Comparison of ENCODE assay signal across 19 mouse cellular contexts in the genomic region with DNA sequence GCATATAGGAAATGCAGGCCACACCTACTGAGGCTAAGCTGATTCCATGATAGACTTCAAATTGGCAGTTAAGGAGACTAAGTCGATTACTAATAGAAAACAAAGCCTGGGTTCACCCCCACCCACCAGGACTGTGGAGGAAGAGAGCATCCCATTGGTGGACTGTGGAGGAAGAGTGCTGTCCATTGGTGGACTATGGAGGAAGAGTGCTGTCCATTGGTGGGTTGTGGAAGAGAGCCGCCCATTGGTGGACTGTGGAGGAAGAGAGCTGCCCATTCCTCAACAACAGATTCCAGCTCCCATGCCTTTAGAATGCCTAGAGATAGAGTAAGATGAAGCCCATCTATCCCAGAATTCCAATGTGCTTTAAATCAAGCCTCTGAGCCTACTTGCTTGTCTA. TPM values are rescaled to one million over a fixed set of nuclear protein-coding genes. Genes with fewer than 3 reads are reported as not detected.
"Had no signal": no experiment of that assay in that cellular context is flagged by ENCODE, and none has a peak within 500 bp of the region (broad histone marks: within the 10 kb centered on the region; RNA-seq: fewer than 3 reads in every experiment).

No protein-coding gene starts in this region.

- H3K27me3 ChIP-seq: lung, embryonic 15.5 days; midbrain, embryonic 12.5 days; neural tube, embryonic 12.5 days; stomach, embryonic 15.5 days had no signal

- H3K4me1 ChIP-seq: neural tube, embryonic 12.5 days had no signal

- H3K27ac ChIP-seq: macrophage; midbrain, embryonic 12.5 days; neural tube, embryonic 12.5 days; stomach, embryonic 15.5 days; stomach, postnatal 0 days had no signal

- H3K36me3 ChIP-seq: lung, embryonic 15.5 days; midbrain, embryonic 12.5 days; neural tube, embryonic 12.5 days; stomach, embryonic 15.5 days had no signal

- ATAC-seq: liver, postnatal 0 days; lung, postnatal 0 days; midbrain, embryonic 16.5 days had no signal

- H3K9ac ChIP-seq: liver, postnatal 0 days; lung, embryonic 15.5 days; midbrain, embryonic 12.5 days; neural tube, embryonic 12.5 days; stomach, embryonic 15.5 days had no signal

- H3K4me3 ChIP-seq: lung, embryonic 15.5 days; megakaryocyte, embryonic 14.5 days; midbrain, embryonic 12.5 days; neural tube, embryonic 12.5 days; stomach, embryonic 15.5 days had no signal

- H3K4me2 ChIP-seq: lung, embryonic 15.5 days; midbrain, embryonic 12.5 days; neural tube, embryonic 12.5 days; stomach, embryonic 15.5 days had no signal

- DNase-seq: liver, postnatal 0 days; lung, adult 2 months; lung, postnatal 36 days; midbrain, embryonic 14.5 days; thymus, adult 2 months; thymus, postnatal 25 days; thymus, postnatal 4 days had no signal

- H3K9me3 ChIP-seq: lung, embryonic 15.5 days; megakaryocyte, embryonic 14.5 days; midbrain, embryonic 12.5 days; neural tube, embryonic 12.5 days; stomach, embryonic 15.5 days had no signal

RNA-seq across cellular contexts. Expression of gene Pgbd5, which starts 42.9 kb away (rescaled TPM):
- total RNA-seq: megakaryocyte progenitor cell, adult 5-6 weeks; monocyte, adult 5-6 weeks; neutrophil, adult 5-6 weeks had no signal
